Mouse (Mus musculus) kidney, adult 11 months (tissue): ENCODE data around the gene Gm29133.

Experiments
- DNase-seq: peaks from one replicate; pipeline ENCODE4 v3.0.0; 2022

Gm29133 gene

DNA sequence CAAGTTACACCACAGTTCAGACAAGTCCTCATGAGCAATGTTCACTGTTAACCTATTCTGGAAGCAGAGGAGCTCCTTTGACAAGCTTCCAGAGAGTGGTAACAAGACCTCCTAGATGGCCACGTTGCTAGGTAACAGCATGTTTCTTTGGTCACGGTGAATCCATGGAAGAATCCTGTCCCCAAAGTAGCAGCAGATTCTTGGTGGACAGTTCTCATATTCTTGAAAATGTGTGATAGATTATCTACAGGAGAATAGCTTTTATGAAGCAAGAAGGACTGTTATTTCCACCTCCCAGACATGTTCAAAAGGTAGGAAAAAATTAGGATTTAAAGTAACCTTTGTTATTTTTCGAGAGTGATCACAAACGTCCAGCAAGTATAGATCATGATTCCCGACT, at the start of gene Gm29133:
Gene Gm29133, plus strand, starts transcription at position 301 of the 400 bp plus-strand sequence.
- no peak for DNase-seq

DNA sequence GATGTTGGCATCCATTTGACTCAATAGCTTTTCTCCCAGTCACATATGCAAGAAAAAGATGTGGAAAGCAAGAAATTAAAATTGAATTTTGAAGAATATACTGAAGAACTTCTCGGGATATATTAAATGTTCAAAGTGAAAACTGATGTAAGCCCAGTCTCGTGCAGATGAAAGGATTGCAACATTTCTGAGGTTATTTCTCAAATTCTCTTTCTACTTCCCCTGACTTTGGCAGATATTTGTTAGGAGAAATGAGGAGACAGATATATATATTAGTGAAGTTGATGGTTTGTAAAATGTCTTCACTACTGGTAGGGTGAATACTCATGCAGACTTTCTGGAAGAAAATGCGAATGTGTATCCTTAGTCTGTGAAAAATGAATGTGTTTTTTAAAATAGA, 48.9 kb upstream of the Gm29133 start:
- DNase-seq = no peak

DNA sequence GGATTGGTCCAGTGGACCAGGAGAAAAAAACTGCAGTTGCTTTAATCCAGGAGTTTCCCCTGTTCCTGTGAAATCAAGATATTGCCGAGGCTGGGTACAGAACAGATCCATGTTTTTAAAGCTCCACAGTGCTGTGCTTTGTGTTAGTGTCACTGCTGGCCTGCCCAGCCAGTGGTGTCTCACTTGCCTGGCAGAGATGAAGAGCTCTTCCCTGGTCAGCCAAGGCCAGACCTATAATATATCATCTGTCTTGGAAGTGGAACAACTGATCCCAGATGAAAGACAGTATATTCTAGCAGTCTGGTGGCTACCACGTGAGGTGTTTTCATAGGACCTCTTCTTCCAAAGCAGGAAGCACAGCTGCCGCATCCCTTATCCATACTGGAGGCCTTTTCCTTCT, 46.7 kb upstream of the Gm29133 start:
- DNase-seq = no peak

DNA sequence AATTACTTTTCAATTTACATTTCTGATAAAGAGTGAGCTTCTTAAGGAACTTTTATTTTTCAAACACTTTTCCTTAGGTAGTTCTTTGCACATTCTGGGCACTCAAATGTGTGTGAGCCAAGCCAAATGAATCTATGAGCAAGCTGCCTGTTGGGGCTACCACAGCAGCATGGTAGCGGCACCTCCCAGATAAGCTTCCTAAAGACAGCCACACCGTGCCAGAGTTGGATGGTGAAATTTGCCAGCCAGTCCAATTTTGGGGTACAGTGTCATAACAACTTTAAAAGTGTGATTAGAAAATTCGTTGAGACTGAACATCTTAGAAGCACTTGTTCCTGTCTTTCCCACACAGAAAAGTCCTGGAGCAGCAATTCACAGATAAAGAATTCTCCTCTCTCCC, 41.5 kb upstream of the Gm29133 start:
- DNase-seq = no peak

DNA sequence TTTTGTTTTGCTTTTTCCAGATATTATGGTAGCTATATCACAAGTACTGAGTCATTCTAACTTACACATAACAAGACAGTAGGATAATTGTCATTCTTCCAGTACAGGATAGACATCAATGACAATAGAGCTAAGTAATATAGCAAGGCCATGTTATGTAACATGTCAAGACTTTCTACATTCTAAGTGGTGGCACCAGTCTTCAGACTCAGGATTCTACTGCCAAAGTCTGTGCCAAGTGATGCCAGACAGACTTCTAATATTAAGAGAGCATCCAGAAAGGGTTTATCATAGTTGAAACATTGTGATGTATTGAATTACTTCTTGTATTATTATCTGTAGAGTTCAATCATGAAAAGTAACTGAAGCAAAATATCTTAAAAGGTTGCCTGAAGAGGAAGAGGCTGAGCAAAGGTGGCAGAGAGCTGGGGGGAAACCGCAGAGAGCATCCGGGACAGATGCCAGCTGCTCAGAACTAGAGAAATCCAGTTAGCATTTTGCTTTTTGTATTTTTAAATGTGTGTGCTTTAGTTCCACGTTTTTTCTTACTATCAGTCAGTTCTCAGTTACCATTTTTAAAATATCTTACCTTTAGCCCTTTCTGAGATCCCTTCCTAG, 34.2 kb upstream of the Gm29133 start:
- DNase-seq = no peak

DNA sequence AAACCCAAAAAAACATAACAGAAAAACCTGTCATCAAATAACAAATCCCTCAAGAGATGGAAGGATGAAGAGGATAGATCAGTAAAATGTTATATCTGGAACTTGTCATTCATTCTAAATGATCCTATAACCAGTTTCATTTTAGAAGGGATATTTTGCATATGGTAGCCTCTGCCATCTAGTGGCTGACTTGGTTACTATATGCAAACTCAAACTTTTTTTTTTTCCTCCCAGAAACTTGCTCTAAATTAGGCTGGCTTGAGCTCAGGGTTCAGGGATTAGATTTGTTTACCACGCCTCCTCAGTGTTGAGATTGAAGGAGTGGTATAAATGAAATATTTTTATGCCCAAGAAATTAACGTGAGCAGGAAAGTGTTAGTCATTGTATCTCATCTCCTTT, 27.3 kb upstream of the Gm29133 start:
- no peak for DNase-seq

DNA sequence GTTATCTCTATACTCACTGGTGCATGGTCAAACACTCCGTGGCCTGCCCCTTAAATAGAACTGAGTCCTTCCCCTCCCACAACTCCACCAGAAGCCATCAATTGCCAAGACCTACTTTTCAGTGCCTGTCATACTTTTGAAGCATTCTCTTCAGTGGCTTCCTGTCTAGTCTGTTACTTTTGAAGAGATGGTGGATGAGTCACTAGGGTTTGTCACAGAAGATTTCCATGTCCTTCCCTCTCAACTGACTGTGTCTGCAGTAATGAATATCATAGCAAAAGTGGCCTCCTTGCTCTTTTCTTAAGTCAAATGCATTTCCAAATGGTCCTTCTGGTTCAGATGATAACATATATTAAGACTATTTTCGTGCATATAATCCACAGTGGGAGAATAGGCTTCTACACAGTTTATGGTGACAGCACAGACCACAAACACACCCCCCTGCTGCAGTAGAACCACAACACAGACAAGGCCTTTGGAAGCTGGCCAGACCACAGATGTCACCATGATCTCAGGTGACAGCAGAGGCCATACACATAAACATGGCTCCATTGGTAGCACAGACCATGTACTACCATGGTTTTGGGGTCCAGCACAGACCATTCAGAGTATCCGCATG, 16.9 kb upstream of the Gm29133 start:
- DNase-seq = no peak

DNA sequence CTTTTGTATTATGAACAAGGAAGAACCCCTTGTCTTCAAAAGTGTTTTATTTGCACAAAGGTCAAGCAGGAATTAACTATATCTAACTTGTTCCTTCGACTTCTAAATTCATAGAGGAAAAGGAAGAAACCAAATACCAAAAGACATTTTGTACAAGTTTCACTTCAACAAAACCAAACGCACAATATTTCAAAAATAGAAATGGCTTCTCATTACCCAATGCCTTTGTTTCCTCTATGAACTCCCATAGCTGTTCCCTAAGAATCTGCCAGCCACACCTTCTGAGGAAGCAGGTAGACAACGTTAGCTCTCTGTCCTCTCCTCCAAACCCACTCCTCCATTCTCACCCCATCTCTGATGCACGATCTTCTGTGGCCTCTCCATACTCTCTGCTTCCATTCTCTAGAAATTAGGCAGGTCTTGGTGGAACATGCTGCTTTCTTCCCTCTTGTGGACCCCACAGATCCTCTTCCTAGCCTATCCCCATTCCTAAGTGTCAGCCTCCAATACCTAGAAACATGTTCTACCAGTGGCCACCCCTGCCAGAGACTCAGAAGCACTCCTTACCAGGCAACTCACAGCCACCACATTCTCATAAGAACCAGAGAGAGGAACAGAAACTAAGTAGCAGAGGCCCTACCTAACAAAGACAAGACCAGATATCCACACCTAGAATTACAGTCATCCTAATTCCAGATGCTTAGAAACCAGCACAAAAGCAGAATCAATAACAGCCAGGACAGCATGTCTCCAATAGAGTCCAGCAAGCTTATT, 4.1 kb upstream of the Gm29133 start:
- DNase-seq = no peak

DNA sequence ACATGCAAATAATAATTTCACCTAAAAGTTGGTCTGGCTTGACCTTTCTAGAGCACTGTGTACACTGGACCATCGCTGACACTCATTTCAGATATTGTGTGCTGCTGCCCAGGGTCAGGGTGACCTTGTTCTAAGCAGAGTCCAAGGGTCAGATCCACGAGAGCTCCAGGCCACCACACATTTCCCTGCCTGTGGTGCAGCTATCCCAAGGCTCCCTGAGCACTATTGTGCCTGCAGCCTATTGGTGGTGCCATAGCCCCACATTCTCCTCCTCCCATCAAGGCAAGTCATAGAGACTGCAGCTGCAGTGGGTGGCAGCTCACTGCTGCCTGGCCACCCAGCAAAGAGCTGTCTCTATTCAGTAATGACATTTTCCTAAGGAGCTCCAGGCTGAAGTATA, 2.7 kb upstream of the Gm29133 start:
- no peak for DNase-seq

DNA sequence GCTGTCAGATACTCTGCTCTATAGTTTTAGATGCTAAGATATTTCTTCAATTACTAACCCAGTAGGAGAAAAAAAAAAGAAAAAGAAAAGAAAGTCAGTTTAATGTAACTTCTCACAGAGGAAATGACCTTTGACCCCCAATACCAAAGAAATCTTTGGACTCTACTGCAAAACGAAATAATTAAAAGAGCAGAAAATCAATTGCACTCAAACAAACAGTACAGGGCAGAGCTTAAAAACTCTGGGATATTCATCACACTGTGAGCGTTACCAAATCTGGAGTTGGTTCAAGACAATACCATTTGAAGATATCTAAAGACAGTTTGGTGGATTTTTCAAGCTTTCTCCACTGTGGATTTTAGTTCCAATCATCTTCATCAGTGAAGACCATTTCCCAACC, 15.4 kb downstream of the Gm29133 start:
- no peak for DNase-seq

DNA sequence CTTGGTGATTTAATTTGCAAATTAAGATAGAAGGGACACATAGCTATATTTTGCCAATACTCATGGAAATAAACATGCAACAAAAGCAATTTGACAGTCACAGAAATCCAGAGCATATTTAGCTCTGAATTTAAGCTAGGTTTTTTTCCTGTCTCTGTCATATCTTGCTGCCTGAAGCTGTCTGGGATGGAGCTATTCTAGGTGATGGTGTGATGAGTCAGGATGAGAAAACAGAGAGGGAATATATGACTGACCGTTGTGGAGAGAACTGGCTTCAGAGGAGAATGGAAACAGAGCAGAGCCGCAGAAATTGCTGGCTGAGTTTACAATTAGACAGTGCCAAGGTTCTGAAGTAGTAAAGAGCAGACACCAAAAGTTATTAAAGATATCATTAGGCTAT, 26.3 kb downstream of the Gm29133 start:
- no peak for DNase-seq

DNA sequence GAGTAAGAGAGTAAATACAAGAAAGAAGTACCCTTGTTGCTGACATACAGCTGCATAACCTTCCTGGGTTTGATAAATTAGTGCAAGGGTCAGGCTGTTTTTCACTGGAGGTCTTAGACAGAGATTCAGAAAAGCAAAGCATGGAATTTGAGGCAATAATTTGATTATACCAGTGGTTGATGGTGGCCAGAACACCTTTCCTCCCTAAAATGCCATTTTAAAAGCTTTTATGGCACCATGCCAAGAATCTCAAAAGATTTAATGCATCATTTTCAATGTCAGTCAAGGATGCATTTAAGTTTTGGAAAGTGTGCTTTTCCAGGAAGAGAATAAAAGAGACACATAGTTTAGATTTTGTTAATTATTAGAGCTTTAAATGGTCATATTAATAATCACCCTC, 60.0 kb downstream of the Gm29133 start:
- no peak for DNase-seq

DNA sequence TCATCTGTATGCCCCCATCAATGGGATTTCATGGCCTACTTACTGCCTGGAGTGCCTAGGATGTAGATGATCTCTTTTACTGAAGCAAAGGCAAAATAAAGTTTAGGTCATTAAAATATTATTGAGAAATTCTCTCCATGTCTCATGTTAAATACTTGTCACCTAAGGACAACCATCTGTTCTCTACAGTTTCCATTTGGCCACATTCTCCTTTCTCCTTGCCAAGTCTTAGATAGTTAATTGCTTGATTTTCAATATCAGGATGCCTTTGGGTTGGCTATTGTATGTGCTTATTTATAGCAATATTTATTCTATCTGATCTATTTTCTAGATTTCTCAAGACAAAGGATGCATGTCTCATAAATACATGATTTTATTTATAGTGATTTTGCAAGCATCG, 75.9 kb downstream of the Gm29133 start:
- no peak for DNase-seq

DNA sequence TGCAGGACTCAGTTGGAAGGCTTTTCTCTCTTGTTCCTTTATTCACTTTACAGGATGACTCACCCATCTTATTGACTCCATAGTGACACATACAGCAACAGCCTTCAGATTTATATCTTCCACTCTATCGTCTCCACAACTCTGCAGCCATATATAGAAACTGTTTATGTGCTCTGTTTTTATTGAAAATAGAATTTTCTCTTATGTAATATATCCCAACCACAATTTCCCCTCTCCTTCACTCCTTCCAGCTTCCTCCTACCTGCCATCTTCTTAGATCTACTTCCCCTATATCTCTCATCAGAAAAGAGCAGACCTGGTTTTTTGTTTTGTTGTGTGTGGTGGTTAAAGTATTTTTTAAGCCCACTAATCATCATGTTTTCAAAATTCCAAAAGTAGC, 76.5 kb downstream of the Gm29133 start:
- DNase-seq = no peak

DNA sequence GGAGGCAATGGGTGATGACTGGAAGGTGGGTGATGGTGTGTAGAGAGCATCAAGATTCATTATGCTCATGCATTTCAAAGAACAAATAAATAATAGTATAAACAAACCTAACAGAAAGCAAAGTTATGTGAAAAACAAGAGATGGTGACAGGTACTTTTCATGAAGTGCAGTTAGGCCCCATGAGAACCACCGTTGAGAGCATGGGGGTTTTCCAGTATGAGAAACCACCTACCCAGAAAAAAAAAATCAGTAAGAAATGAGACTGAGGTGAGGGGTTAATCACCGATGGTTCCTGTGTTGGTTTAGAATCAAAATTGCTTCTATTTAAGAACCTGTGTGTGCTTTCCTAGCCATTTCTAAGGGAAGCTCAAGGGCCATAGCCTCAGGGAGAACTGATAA, 86.8 kb downstream of the Gm29133 start:
- no peak for DNase-seq

DNA sequence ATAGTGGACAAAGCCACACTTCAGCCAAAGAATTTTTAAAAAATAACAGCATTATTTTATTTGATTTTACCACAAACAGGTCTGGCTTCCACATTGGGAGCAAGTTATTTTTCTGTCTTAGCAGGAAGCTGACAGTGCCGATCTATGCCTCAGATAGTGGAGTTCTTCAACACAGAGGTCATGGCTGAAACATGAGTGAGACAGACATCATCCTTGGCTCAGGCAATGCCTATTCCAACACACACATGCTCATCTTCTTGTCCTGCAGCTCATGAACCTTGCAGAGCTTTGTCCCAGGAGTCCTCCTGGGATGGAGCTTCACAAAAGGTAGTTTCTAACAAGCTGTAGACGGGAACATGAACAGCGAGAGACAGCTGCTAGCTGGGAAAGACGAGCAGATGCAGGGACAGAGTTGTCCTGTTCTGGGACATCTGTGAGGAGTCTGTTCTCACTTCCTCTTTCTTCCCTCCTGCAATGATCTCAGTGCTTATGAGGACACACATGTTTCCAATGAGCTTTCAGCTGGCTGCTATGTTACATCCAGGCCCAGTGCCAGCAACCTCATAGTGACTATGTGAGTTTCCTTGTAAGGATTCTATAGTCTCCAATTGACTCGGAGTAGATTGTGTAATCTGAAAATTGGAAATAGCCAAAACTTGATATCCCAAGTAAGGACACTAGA, 87.4 kb downstream of the Gm29133 start:
- no peak for DNase-seq
